Mouse (Mus musculus): ENCODE data around the gene Por.

- TF ChIP-seq CTCF (IDR thresholded peaks at IDR 0.05; ENCODE audit: extremely low read depth, insufficient read depth, insufficient read length, insufficient replicate concordance) (no peak), POLR2A (IDR thresholded peaks at IDR 0.05; ENCODE audit: low read depth, low read length) (no peak)
Observed at GRCm38 (mm10) chr5:135712803-135713202, 43.0 kb downstream of the Por start.

Measured in spleen, adult 2 months (tissue).